Mouse (Mus musculus) spleen, postnatal 14 days (tissue): ENCODE data around the gene Rassf3.

Source experiments
- DNase-seq, 2 experiments: peaks; one replicate each; pipeline ENCODE4 v3.0.0; 2021 to 2022; ENCODE audit warnings: low spot score in 2 of 2

Rassf3 gene

GRCm38 (mm10) chr10:121461404-121462161, 14.6 kb downstream of the Rassf3 start:
- DNase-seq, result no peak

- no peak for DNase-seq
These were observed 16.9 kb downstream of the Rassf3 start for GRCm38 (mm10) chr10:121459124-121459853.

GRCm38 (mm10) chr10:121458408-121458807, 17.7 kb downstream of the Rassf3 start:
- no peak for DNase-seq

- no peak for DNase-seq
These were observed 18.8 kb downstream of the Rassf3 start for GRCm38 (mm10) chr10:121457381-121457780.

GRCm38 (mm10) chr10:121455517-121455916, 20.6 kb downstream of the Rassf3 start:
- DNase-seq, result no peak

- DNase-seq, result no peak
These were observed 21.3 kb downstream of the Rassf3 start for GRCm38 (mm10) chr10:121454708-121455475.

GRCm38 (mm10) chr10:121454033-121454432, 22.1 kb downstream of the Rassf3 start:
- DNase-seq, result no peak

- no peak for DNase-seq
These were observed 30.3 kb downstream of the Rassf3 start for GRCm38 (mm10) chr10:121445808-121446207.

GRCm38 (mm10) chr10:121444198-121444597, 31.9 kb downstream of the Rassf3 start:
- DNase-seq, result no peak

- no peak for DNase-seq
These were observed 32.4 kb downstream of the Rassf3 start for GRCm38 (mm10) chr10:121443791-121444190.

- DNase-seq, result no peak
These were observed 36.8 kb downstream of the Rassf3 start for GRCm38 (mm10) chr10:121439310-121439731.

GRCm38 (mm10) chr10:121438109-121438508, 38.0 kb downstream of the Rassf3 start:
- no peak for DNase-seq

- no peak for DNase-seq
These were observed 39.5 kb downstream of the Rassf3 start for GRCm38 (mm10) chr10:121436693-121437092.

GRCm38 (mm10) chr10:121436258-121436645, 39.9 kb downstream of the Rassf3 start:
- no peak for DNase-seq

GRCm38 (mm10) chr10:121435546-121436257, 40.4 kb downstream of the Rassf3 start:
- DNase-seq, result no peak

GRCm38 (mm10) chr10:121434441-121435103, 41.6 kb downstream of the Rassf3 start:
- no peak for DNase-seq

GRCm38 (mm10) chr10:121432635-121433280, 43.4 kb downstream of the Rassf3 start:
- no peak for DNase-seq

GRCm38 (mm10) chr10:121432041-121432634, 44.0 kb downstream of the Rassf3 start:
- DNase-seq, result no peak

GRCm38 (mm10) chr10:121430764-121431540, 45.2 kb downstream of the Rassf3 start:
- no peak for DNase-seq
